Mouse (Mus musculus) kidney, postnatal 0 days (tissue): ENCODE data around the gene Il4ra. TPM values are rescaled to one million over a fixed set of nuclear protein-coding genes. Genes with fewer than 3 reads are reported as not detected.

Source experiments
- ATAC-seq: fragments of 200-750 bp; cut with Nextera tagmentation; replicated peaks from 2 replicates; pipeline ENCODE4 v1.8.0; 2017; ENCODE audit warnings: low read depth, moderate number of reproducible peaks, moderate TSS enrichment, moderate library complexity; ENCODE audit not compliant: low FRiP score
- DNase-seq: peaks from one replicate; pipeline ENCODE4 v3.0.0-alpha.2; 2016; ENCODE audit warnings: low spot score
- H3K27ac ChIP-seq: fragments of 300-500 bp; sonication (generic); 2 replicates; pipeline ENCODE4 v1.5.1; 2014; ENCODE audit warnings: mild to moderate bottlenecking
- H3K27me3 ChIP-seq: fragments of 300-500 bp; sonication (generic); 2 replicates; pipeline ENCODE4 v1.6.1; 2014; ENCODE audit warnings: low read length, mixed read lengths; ENCODE audit not compliant: insufficient read depth
- H3K36me3 ChIP-seq: fragments of 300-500 bp; sonication (generic); 2 replicates; pipeline ENCODE4 v1.6.1; 2014; ENCODE audit warnings: low read length, mixed read lengths; ENCODE audit not compliant: insufficient read depth
- H3K4me1 ChIP-seq: fragments of 300-500 bp; sonication (generic); replicated peaks from 2 replicates; pipeline ENCODE4 v1.6.1; 2014; ENCODE audit warnings: antibody characterized with exemption, low read length, mixed read lengths; ENCODE audit not compliant: insufficient read depth
- H3K4me2 ChIP-seq: fragments of 300-500 bp; sonication (generic); 2 replicates; pipeline ENCODE4 v1.6.1; 2014; ENCODE audit warnings: mild to moderate bottlenecking, low read length, moderate library complexity, mixed read lengths
- H3K4me3 ChIP-seq: fragments of 300-500 bp; sonication (generic); replicated peaks from 2 replicates; pipeline ENCODE4 v1.5.1; 2014; ENCODE audit warnings: low read depth, low read length
- H3K9ac ChIP-seq: fragments of 300-500 bp; sonication (generic); 2 replicates; pipeline ENCODE4 v1.6.1; 2014; ENCODE audit warnings: low read depth, low read length
- H3K9me3 ChIP-seq: fragments of 300-500 bp; sonication (generic); replicated peaks from 2 replicates; pipeline ENCODE4 v1.6.1; 2016; ENCODE audit warnings: low read length, inconsistent platforms, mixed read lengths
- CTCF ChIP-seq: IDR thresholded peaks from 2 replicates; pipeline ENCODE4 v1.5.1; 2016; ENCODE audit warnings: antibody characterized with exemption, low read depth, mild to moderate bottlenecking, moderate library complexity
- WGBS: fragments of 180-500 bp; shearing (Covaris S2); extraction: QIAGEN DNeasy Blood & Tissue Kit; methylation state at CpG from one replicate; pipeline ENCODE4 v1.1.7; 2014; 5-methylcytosine and 5-hydroxymethylcytosine counted together
- polyA plus RNA-seq: library from polyadenylated mRNA; unstranded; fragments of >200 nt; fragmentation: Nextera tagmentation; extraction: Ambion mirVana; gene quantifications from 2 replicates; pipeline ENCODE4 v1.2.1, GENCODE M21; 2015

Gene Il4ra
- polyA plus RNA-seq, 1 experiment from 2014 or later = 10.0 TPM

GRCm38 (mm10) chr7:125605725-125606139, 53.8 kb downstream of the Il4ra start:
- Histone ChIP-seq H3K27ac (no peak overlapping the region), H3K9me3 (no peaks in the 10 kb centered on the region), H3K36me3 (no peaks in the 10 kb centered on the region), H3K27me3 (no peaks in the 10 kb centered on the region), H3K4me2 (no peak overlapping the region), H3K4me1 (peaks cover 2% of the 10 kb centered on the region), H3K4me3 (no peak overlapping the region), H3K9ac (no peak overlapping the region)
- ATAC-seq (no peak), DNase-seq (no peak)
- WGBS = 47% methylated on average over 4 of the region's 4 CpGs
- TF ChIP-seq CTCF = no peak

- WGBS = 71% methylated on average over 2 of the region's 2 CpGs
- Histone ChIP-seq H3K4me1 (no peaks in the 10 kb centered on the region), H3K4me3 (no peak overlapping the region), H3K4me2 (no peak overlapping the region), H3K9me3 (no peaks in the 10 kb centered on the region), H3K36me3 (no peaks in the 10 kb centered on the region), H3K9ac (no peak overlapping the region), H3K27ac (no peak overlapping the region), H3K27me3 (no peaks in the 10 kb centered on the region)
- TF ChIP-seq CTCF = no peak
- DNase-seq = no peak
- no peak for ATAC-seq
These were observed 54.6 kb downstream of the Il4ra start for GRCm38 (mm10) chr7:125606265-125607164.

- no peak overlapping the region for H3K4me3 ChIP-seq
These were observed 55.7 kb downstream of the Il4ra start for GRCm38 (mm10) chr7:125607384-125608182.

GRCm38 (mm10) chr7:125608183-125608688, 56.3 kb downstream of the Il4ra start:
- H3K9me3 ChIP-seq = no peaks in the 10 kb centered on the region
- no peak overlapping the region for H3K27ac ChIP-seq
- H3K4me3 ChIP-seq = no peak overlapping the region
- no peak for TF ChIP-seq CTCF
- no peak overlapping the region for H3K4me2 ChIP-seq
- WGBS = 86% methylated on average over 4 of the region's 4 CpGs
- H3K36me3 ChIP-seq = no peaks in the 10 kb centered on the region
- no peak overlapping the region for H3K9ac ChIP-seq
- ATAC-seq (no peak), DNase-seq (no peak)
- no peaks in the 10 kb centered on the region for H3K27me3 ChIP-seq
- no peaks in the 10 kb centered on the region for H3K4me1 ChIP-seq

More at GRCm38 (mm10) chr7:125607384-125608182, 55.7 kb downstream of the Il4ra start:
- ATAC-seq (no peak), DNase-seq (no peak)
- H3K4me1 ChIP-seq = no peaks in the 10 kb centered on the region
- H3K36me3 ChIP-seq = no peaks in the 10 kb centered on the region
- H3K27ac ChIP-seq = no peak overlapping the region
- H3K9ac ChIP-seq = no peak overlapping the region
- H3K9me3 ChIP-seq = no peaks in the 10 kb centered on the region
- H3K4me2 ChIP-seq = no peak overlapping the region
- TF ChIP-seq CTCF = no peak
- WGBS = 58% methylated on average over 6 of the region's 6 CpGs
- no peaks in the 10 kb centered on the region for H3K27me3 ChIP-seq

- H3K9ac ChIP-seq = no peak overlapping the region
- no peak overlapping the region for H3K4me2 ChIP-seq
- DNase-seq (no peak), ATAC-seq (no peak)
- no peak overlapping the region for H3K27ac ChIP-seq
- TF ChIP-seq CTCF = no peak
- H3K9me3 ChIP-seq = no peaks in the 10 kb centered on the region
- H3K36me3 ChIP-seq = no peaks in the 10 kb centered on the region
- H3K4me1 ChIP-seq = no peaks in the 10 kb centered on the region
- no peaks in the 10 kb centered on the region for H3K27me3 ChIP-seq
- no peak overlapping the region for H3K4me3 ChIP-seq
- WGBS = 70% methylated on average over 5 of the region's 5 CpGs
These were observed 61.7 kb downstream of the Il4ra start for GRCm38 (mm10) chr7:125613579-125613978.

- Histone ChIP-seq H3K4me3 (no peak overlapping the region), H3K9me3 (no peaks in the 10 kb centered on the region), H3K4me2 (no peak overlapping the region), H3K27ac (no peak overlapping the region), H3K27me3 (no peaks in the 10 kb centered on the region), H3K4me1 (no peaks in the 10 kb centered on the region), H3K9ac (no peak overlapping the region), H3K36me3 (no peaks in the 10 kb centered on the region)
- TF ChIP-seq CTCF = no peak
- WGBS = 87% methylated on average over 7 of the region's 7 CpGs
- DNase-seq (no peak), ATAC-seq (no peak)
These were observed 63.5 kb downstream of the Il4ra start for GRCm38 (mm10) chr7:125615453-125615852.
